Mouse (Mus musculus) heart, embryonic 13.5 days (tissue): ENCODE data around the gene Ttc28. TPM values are rescaled to one million over a fixed set of nuclear protein-coding genes. Genes with fewer than 3 reads are reported as not detected.

Experiments used
- ATAC-seq: fragments of 200-750 bp; cut with Nextera tagmentation; 2 replicates; pipeline ENCODE4 v1.8.0; 2017; ENCODE audit warnings: moderate TSS enrichment; ENCODE audit not compliant: insufficient number of reproducible peaks, low FRiP score, low TSS enrichment; ENCODE audit errors: extremely low read depth
- H3K27ac ChIP-seq: fragments of 300-500 bp; sonication (generic); replicated peaks from 2 replicates; pipeline ENCODE4 v1.5.1; 2015; ENCODE audit warnings: moderate library complexity, mild to moderate bottlenecking, inconsistent platforms
- H3K27me3 ChIP-seq: fragments of 300-500 bp; sonication (generic); replicated peaks from 2 replicates; pipeline ENCODE4 v1.6.1; 2015; ENCODE audit warnings: mild to moderate bottlenecking, inconsistent platforms
- H3K36me3 ChIP-seq: fragments of 300-500 bp; sonication (generic); 2 replicates; pipeline ENCODE4 v1.6.1; 2015; ENCODE audit warnings: mild to moderate bottlenecking, inconsistent platforms
- H3K4me1 ChIP-seq: fragments of 300-500 bp; sonication (generic); 2 replicates; pipeline ENCODE4 v1.6.1; 2015; ENCODE audit warnings: inconsistent platforms
- H3K4me2 ChIP-seq: fragments of 300-500 bp; sonication (generic); 2 replicates; pipeline ENCODE4 v1.6.1; 2015; ENCODE audit warnings: inconsistent platforms, mild to moderate bottlenecking, moderate library complexity
- H3K4me3 ChIP-seq: fragments of 300-500 bp; sonication (generic); 2 replicates; pipeline ENCODE4 v1.5.1; 2015; ENCODE audit warnings: moderate library complexity, mild to moderate bottlenecking, inconsistent platforms
- H3K9ac ChIP-seq: fragments of 300-500 bp; sonication (generic); 2 replicates; pipeline ENCODE4 v1.6.1; 2015; ENCODE audit warnings: inconsistent platforms, mild to moderate bottlenecking, moderate library complexity
- H3K9me3 ChIP-seq: fragments of 300-500 bp; sonication (generic); 2 replicates; pipeline ENCODE4 v1.6.1; 2016; ENCODE audit warnings: inconsistent platforms
- WGBS: fragments of 180-500 bp; shearing (Covaris S2); methylation state at CpG from one replicate; pipeline ENCODE4 v1.1.7; 2015; ENCODE audit warnings: mixed read lengths; 5-methylcytosine and 5-hydroxymethylcytosine counted together
- polyA plus RNA-seq: library from polyadenylated mRNA; unstranded; fragments of >200 nt; fragmentation: Nextera tagmentation; extraction: Ambion mirVana; gene quantifications from 2 replicates; pipeline ENCODE4 v1.2.1, GENCODE M21; 2015

Gene Ttc28
- polyA plus RNA-seq, 1 experiment from 2014 or later, result 7.6 TPM

GRCm38 (mm10) chr5:111229671-111230070 is 350.1 kb downstream of the Ttc28 start:
- Histone ChIP-seq H3K4me1 (peaks cover 66% of the 10 kb centered on the region), H3K27me3 (peaks cover 9% of the 10 kb centered on the region), H3K9ac (peak overlapping the region; percentile 34), H3K9me3 (no peaks in the 10 kb centered on the region), H3K4me3 (no peak overlapping the region), H3K4me2 (no peak overlapping the region), H3K36me3 (peaks cover 48% of the 10 kb centered on the region), H3K27ac (no peak overlapping the region)
- ATAC-seq, result no peak
- WGBS, result 40% methylated on average over 3 of the region's 3 CpGs

GRCm38 (mm10) chr5:111231044-111231443 is 351.4 kb downstream of the Ttc28 start:
- H3K27ac ChIP-seq, result no peak overlapping the region
- H3K4me2 ChIP-seq, result no peak overlapping the region
- no peaks in the 10 kb centered on the region for H3K9me3 ChIP-seq
- no peak overlapping the region for H3K4me3 ChIP-seq
- WGBS, result 73% methylated on average over 13 of the region's 13 CpGs
- H3K36me3 ChIP-seq, result peaks cover 41% of the 10 kb centered on the region
- H3K9ac ChIP-seq, result no peak overlapping the region
- H3K27me3 ChIP-seq, result peaks cover 9% of the 10 kb centered on the region
- H3K4me1 ChIP-seq, result peaks cover 64% of the 10 kb centered on the region
- ATAC-seq, result no peak

GRCm38 (mm10) chr5:111231769-111232168 is 352.2 kb downstream of the Ttc28 start:
- Histone ChIP-seq H3K4me2 (no peak overlapping the region), H3K27me3 (peaks cover 9% of the 10 kb centered on the region), H3K4me1 (peaks cover 58% of the 10 kb centered on the region), H3K9me3 (no peaks in the 10 kb centered on the region), H3K27ac (no peak overlapping the region), H3K36me3 (peaks cover 47% of the 10 kb centered on the region), H3K9ac (no peak overlapping the region), H3K4me3 (no peak overlapping the region)
- WGBS, result 78% methylated on average over 1 of the region's 1 CpGs
- ATAC-seq, result no peak

- Histone ChIP-seq H3K27ac (no peak overlapping the region), H3K4me1 (peaks cover 44% of the 10 kb centered on the region), H3K4me2 (no peak overlapping the region), H3K9ac (no peak overlapping the region), H3K9me3 (no peaks in the 10 kb centered on the region), H3K36me3 (peaks cover 61% of the 10 kb centered on the region), H3K27me3 (peaks cover 9% of the 10 kb centered on the region), H3K4me3 (no peak overlapping the region)
- WGBS, result 68% methylated on average over 24 of the region's 24 CpGs
- no peak for ATAC-seq
Observed at GRCm38 (mm10) chr5:111233022-111233709, 353.6 kb downstream of the Ttc28 start.

GRCm38 (mm10) chr5:111235131-111235530 is 355.5 kb downstream of the Ttc28 start:
- H3K27me3 ChIP-seq, result peaks cover 9% of the 10 kb centered on the region
- H3K4me3 ChIP-seq, result no peak overlapping the region
- peaks cover 71% of the 10 kb centered on the region for H3K36me3 ChIP-seq
- no peak overlapping the region for H3K27ac ChIP-seq
- H3K4me1 ChIP-seq, result peaks cover 25% of the 10 kb centered on the region
- WGBS, result 58% methylated on average over 12 of the region's 12 CpGs
- no peaks in the 10 kb centered on the region for H3K9me3 ChIP-seq
- no peak for ATAC-seq
- no peak overlapping the region for H3K9ac ChIP-seq
- no peak overlapping the region for H3K4me2 ChIP-seq

- 80% methylated on average over 9 of the region's 9 CpGs for WGBS
- no peak overlapping the region for H3K4me3 ChIP-seq
- ATAC-seq, result no peak
- H3K27ac ChIP-seq, result no peak overlapping the region
- peaks cover 9% of the 10 kb centered on the region; the same call in 1 of the 2 replicates for H3K27me3 ChIP-seq
- H3K4me1 ChIP-seq, result peaks cover 19% of the 10 kb centered on the region
- no peak overlapping the region for H3K9ac ChIP-seq
- no peaks in the 10 kb centered on the region for H3K9me3 ChIP-seq
- H3K36me3 ChIP-seq, result peaks cover 62% of the 10 kb centered on the region
- no peak overlapping the region for H3K4me2 ChIP-seq
Observed at GRCm38 (mm10) chr5:111237176-111237636, 357.6 kb downstream of the Ttc28 start.

- Histone ChIP-seq H3K9ac (no peak overlapping the region), H3K36me3 (peaks cover 49% of the 10 kb centered on the region), H3K4me2 (no peak overlapping the region), H3K4me3 (no peak overlapping the region), H3K27ac (no peak overlapping the region), H3K9me3 (no peaks in the 10 kb centered on the region), H3K4me1 (peaks cover 31% of the 10 kb centered on the region), H3K27me3 (peaks cover 6% of the 10 kb centered on the region; the same call in 1 of the 2 replicates)
- ATAC-seq, result no peak
- WGBS, result 32% methylated on average over 7 of the region's 7 CpGs
Observed at GRCm38 (mm10) chr5:111239223-111239622, 359.6 kb downstream of the Ttc28 start.

GRCm38 (mm10) chr5:111243447-111244040 is 363.9 kb downstream of the Ttc28 start:
- no peak for ATAC-seq
- no peak overlapping the region for H3K27ac ChIP-seq
- H3K4me1 ChIP-seq, result peaks cover 49% of the 10 kb centered on the region
- peaks cover 6% of the 10 kb centered on the region; the same call in 1 of the 2 replicates for H3K27me3 ChIP-seq
- H3K9me3 ChIP-seq, result no peaks in the 10 kb centered on the region
- no peak overlapping the region for H3K4me3 ChIP-seq
- WGBS, result 30% methylated on average over 14 of the region's 14 CpGs
- H3K9ac ChIP-seq, result 0 out of 2 replicates have a peak overlapping the region, but pooled peaks have one; percentile 25
- peaks cover 19% of the 10 kb centered on the region for H3K36me3 ChIP-seq
- peak overlapping the region; percentile 1; the same call in 1 of the 2 replicates for H3K4me2 ChIP-seq

GRCm38 (mm10) chr5:111244061-111244460 is 364.5 kb downstream of the Ttc28 start:
- H3K4me2 ChIP-seq, result no peak overlapping the region
- H3K4me1 ChIP-seq, result peaks cover 49% of the 10 kb centered on the region
- WGBS, result 49% methylated on average over 9 of the region's 9 CpGs
- no peak overlapping the region for H3K27ac ChIP-seq
- peak overlapping the region; percentile 33; the same call in 1 of the 2 replicates for H3K9ac ChIP-seq
- H3K9me3 ChIP-seq, result no peaks in the 10 kb centered on the region
- H3K36me3 ChIP-seq, result peaks cover 14% of the 10 kb centered on the region
- peaks cover 6% of the 10 kb centered on the region; the same call in 1 of the 2 replicates for H3K27me3 ChIP-seq
- no peak overlapping the region for H3K4me3 ChIP-seq
- ATAC-seq, result no peak

GRCm38 (mm10) chr5:111247571-111248265 is 368.1 kb downstream of the Ttc28 start:
- Histone ChIP-seq H3K27me3 (peaks cover 9% of the 10 kb centered on the region), H3K4me1 (peaks cover 46% of the 10 kb centered on the region), H3K36me3 (no peaks in the 10 kb centered on the region), H3K4me2 (no peak overlapping the region), H3K27ac (peak overlapping the region; percentile 9), H3K9ac (no peak overlapping the region), H3K9me3 (no peaks in the 10 kb centered on the region), H3K4me3 (no peak overlapping the region)
- WGBS, result 44% methylated on average over 10 of the region's 10 CpGs
- no peak for ATAC-seq

GRCm38 (mm10) chr5:111252147-111252546 is 372.5 kb downstream of the Ttc28 start:
- Histone ChIP-seq H3K9me3 (no peaks in the 10 kb centered on the region), H3K36me3 (no peaks in the 10 kb centered on the region), H3K27me3 (peaks cover 9% of the 10 kb centered on the region; the same call in 1 of the 2 replicates), H3K27ac (no peak overlapping the region), H3K4me2 (no peak overlapping the region), H3K4me1 (peaks cover 20% of the 10 kb centered on the region), H3K9ac (no peak overlapping the region), H3K4me3 (no peak overlapping the region)
- 84% methylated on average over 3 of the region's 3 CpGs for WGBS
- ATAC-seq, result no peak
